Mouse (Mus musculus) left cerebral cortex, adult 18-20 months (tissue): ENCODE data around the gene Zbtb2. TPM values are rescaled to one million over a fixed set of nuclear protein-coding genes. Genes with fewer than 3 reads are reported as not detected.
"Not testable (repeated sequence)": the region's sequence is repeated elsewhere in the genome, so short reads cannot be mapped to it uniquely, and the experiment has no call there.

Source experiments
- DNase-seq, 2 experiments: peaks; one replicate each; pipeline ENCODE4 v3.0.0; 2021 to 2022; ENCODE audit warnings: low spot score in 2 of 2, mixed read lengths in 1 of 2
- long read RNA-seq, 2 experiments: library from polyadenylated mRNA; stranded (forward); transcript quantifications; one replicate each; pipeline ENCODE4 v2.0.0; 2021
- total RNA-seq, 2 experiments: library from RNA; stranded (reverse); gene quantifications; 2 replicates each; pipeline ENCODE4 v1.2.3; 2021

The Zbtb2 gene
- 10 to 100 TPM; 11.5 to 12.6 TPM for total RNA-seq
- long read RNA-seq, experiment 1, full-length matches to known transcripts, result 14 of 16 reads
- long read RNA-seq, experiment 1, partial matches to known transcripts, result 0 of 16 reads
- long read RNA-seq, experiment 1, other reads (novel, unspliced or antisense), result 2 of 16 reads
- long read RNA-seq, experiment 2, full-length matches to known transcripts, result 10 of 11 reads
- long read RNA-seq, experiment 2, partial matches to known transcripts, result 0 of 11 reads
- long read RNA-seq, experiment 2, other reads (novel, unspliced or antisense), result 1 of 11 reads

- peak; percentile 41 to 65 for DNase-seq
Observed at GRCm38 (mm10) chr10:4387701-4388383, at the start of gene Zbtb2. Gene Zbtb2 (minus strand): TSS chr10:4388108.

DNA sequence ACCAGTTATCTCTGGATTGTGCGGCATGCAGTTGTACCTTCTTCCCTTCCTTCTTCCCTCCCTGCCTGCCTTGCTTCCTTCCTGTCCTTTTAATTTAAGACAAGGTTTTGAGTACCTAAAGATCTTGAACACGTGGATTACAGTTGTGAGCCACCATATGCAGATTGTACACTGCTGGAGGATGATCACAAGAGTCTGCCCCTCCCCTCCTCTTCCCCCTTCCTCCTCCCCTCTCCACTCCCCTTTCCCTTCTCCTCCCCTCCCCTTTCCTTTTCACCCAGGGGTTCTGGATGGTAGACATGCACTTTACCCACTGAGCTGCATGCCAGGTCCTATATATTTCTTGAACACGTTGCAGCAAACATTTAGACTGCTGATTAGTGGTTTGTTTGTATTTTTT, 47.5 kb upstream of the Zbtb2 start:
- no peak for DNase-seq

GRCm38 (mm10) chr10:4433871-4434270, 46.0 kb upstream of the Zbtb2 start:
- not testable (repeated sequence) for DNase-seq

- DNase-seq, result no peak
Observed at GRCm38 (mm10) chr10:4432996-4433755, 45.3 kb upstream of the Zbtb2 start.

- DNase-seq, result peak; percentile 96 to 97
Observed at GRCm38 (mm10) chr10:4432123-4432931, 44.4 kb upstream of the Zbtb2 start, which contains the start of the genes Rmnd1 and Armt1. Gene Rmnd1 (minus strand): TSS chr10:4432388. Gene Armt1 (plus strand): TSS chr10:4432467.

DNA sequence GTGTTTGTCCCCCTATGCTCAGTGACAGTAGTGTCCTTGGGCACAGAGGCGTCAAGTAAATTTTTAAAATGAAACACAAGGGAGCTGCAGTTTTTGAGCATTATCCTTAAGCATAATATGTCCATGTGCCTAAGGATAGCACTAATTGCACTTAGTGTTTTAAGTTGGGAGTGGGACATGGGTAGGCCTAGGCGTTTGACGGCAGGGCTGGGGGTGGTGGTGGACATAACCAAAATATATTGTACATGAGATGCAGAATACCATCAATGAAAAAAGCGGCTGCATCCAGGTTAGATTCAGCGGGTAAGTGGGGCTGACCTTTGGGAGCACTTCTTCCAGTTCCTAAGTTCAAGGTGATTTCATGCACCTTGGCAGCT, 43.8 kb upstream of the Zbtb2 start:
- DNase-seq, result no peak

DNA sequence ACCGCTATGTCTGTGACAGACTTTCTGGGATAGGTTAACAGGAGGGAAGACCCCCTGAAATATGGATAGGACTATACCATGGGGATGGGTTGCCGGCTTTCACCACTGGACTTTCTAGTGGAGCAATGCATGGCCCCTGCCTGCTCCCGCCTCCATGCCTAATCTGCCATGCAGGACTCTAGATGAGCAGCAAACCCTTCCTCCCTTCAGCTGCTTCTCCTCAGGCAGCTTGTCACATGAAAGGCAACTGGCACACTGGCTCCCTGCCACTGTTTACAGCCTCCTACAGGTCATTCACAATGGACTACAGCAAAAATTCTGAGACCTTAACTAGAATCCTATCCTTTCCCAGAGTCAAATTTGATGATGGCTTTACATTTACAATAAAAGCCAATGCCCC, 42.9 kb upstream of the Zbtb2 start:
- no peak for DNase-seq

GRCm38 (mm10) chr10:4430399-4430798, 42.5 kb upstream of the Zbtb2 start:
- no peak for DNase-seq

DNA sequence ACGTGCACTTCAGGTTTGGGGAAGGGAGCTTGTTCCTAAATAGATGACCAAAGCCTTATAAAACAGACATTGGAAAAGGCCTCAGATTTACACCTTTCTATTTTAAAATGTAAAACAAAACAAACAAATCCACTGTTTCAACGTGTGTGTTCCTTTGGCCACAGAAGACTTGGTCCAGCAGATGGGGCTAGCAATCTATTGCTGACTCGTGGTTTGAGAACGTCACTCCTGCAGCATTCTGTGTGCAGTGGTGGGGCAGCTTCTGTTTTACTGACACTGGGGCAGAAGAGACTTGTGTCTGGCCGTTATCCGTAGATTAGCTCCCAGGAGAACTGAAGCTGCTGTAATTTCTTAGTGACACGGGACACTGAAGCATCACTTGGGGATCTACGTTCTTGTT, 37.3 kb upstream of the Zbtb2 start:
- DNase-seq, result no peak

DNA sequence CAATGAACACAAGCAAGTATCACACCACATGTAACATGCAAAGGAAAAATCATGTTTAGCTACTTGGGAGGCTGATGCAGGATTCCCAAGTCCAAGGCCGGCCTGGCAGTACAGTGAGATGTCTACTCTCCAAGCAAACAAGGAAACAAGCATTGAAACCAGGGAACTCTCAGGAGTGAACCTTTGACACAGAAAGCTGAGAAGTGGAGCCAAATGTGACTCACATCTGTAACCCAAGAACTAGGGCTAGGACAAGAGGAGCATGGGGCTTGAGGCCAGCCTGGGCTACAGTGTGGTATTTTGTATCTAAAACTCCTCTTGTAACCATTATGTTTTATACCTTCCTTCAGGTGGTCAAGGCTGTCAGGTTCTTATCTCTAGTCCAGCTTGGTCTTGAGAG, 19.3 kb upstream of the Zbtb2 start:
- DNase-seq, result no peak

GRCm38 (mm10) chr10:4405511-4405910, 17.6 kb upstream of the Zbtb2 start:
- DNase-seq, result no peak

DNA sequence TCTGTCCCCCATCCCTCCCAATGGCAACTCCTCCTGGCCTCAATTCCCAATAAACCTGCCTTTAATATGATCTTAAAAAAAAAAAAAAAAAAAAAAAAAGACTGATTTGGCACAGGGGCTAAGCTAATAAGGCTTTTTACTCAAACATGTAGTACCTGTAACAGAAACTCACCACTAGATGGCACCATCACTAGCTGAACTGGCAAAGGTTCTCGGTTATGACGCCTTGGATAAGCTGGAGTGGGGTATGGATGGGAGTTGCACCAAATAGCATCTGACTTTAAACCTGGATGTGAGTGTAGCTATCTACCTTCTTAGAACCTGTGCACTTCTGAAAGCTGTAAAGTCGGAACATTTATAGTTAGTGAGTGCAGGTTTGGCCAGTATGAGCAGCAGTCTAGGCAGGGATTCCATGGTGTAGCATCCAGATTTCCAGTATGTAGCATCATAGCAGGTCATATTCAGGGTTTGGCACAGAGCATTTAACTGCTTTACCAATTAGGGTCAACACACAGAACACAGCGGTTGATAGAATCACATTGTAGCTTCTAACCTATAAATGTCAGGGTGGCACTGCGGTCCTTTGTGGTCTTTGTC, 17.1 kb upstream of the Zbtb2 start:
- DNase-seq, result peak in 1 of 2 experiments; percentile 49

DNA sequence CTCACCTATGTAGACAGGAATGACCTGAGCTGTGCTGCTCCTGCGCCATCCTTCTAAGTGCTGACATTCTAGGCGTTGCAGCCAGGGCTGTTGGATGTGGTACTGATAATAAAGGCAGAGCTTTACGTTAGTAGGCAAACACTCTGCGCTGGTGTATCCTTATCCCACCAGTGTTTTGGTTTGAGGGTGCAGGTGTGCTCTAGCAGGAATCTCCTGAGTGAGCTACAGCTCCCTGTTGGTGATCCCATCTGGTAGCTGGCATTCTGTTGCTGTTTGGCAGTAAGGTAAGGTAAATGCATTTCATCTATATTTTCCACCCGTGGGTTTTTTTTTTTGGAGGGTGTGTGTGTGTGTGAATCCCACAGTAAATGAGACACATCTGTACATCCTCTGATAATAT, 10.2 kb upstream of the Zbtb2 start:
- DNase-seq, result no peak

- no peak for DNase-seq
Observed at GRCm38 (mm10) chr10:4395321-4395720, 7.4 kb upstream of the Zbtb2 start.

DNA sequence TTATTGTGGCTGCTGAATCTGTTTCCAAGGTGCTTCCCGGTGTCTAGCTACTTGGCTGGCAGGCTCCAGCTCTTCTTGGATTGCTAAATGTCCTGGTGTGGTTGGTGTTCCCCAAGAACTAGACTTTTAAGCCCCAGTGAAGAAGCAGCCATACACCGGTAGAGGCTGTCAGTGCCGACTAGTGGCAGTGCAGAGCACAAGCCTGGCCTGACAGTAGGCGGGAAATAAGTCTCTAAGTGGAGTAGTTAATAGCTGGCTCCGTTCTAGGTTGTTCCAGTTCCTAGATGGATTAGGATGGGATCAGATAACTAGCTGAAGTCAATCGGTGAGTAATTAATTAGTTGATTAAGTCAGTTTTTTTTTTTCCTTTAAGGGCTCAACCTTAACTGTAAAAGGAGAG, 3.9 kb upstream of the Zbtb2 start:
- DNase-seq, result peak; percentile 29 to 36

- DNase-seq, result no peak
Observed at GRCm38 (mm10) chr10:4391076-4391475, 3.2 kb upstream of the Zbtb2 start.

GRCm38 (mm10) chr10:4390550-4390949, 2.6 kb upstream of the Zbtb2 start:
- DNase-seq, result no peak

DNA sequence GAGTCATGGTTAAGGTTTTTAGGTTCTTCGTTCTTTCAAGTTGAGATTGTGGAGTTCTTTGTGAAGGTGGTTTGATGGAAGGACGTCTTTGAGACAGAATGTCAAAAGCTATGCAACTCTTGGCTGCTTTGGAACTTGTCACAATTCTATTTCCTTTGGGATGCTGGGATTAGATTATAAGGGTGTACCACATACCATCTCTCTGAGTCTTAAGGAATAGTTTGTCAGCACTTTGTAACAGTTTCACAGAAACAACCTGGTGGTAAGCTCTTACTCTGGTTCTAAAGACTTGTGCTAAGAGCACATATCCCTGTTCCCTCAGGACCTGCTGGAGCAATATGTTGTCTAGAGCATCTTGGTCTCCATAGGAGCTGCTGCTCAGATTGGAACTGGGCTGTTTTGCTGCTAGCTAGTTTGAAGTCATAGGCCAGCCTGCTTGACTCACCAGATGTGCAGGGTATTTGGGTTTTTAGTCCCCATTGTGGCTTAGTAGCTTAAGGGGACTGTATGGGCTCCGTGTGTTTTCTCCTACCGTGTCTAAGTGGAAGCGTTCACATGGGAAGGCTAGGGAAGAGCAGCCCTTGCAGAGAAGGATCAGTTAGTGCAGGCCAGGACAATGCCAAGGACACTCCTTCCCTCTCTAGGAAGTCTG, 1.7 kb upstream of the Zbtb2 start:
- DNase-seq, result no peak

- DNase-seq, result no peak
Observed at GRCm38 (mm10) chr10:4389036-4389435, 1.1 kb upstream of the Zbtb2 start.

DNA sequence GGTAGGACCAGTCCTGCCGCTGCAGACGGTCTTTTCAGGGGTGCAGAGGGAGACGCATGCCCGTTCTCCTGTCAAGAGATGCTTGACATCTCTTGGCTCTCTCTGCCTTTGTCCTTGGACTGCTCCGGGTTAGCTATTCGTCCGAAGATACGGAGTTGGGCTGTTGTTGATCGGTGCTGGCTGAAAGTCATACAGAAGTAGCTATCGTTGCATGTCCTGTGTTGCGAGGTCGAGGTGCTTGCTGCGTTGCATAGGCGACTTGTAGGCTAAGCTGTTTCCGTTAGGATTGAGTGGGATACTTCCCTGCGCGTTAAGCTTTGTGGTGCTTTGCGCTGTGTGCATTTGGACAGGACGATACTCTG, 457 bp upstream of the Zbtb2 start:
- DNase-seq, result no peak
